Mouse (Mus musculus) heart, postnatal 0 days (tissue): Measurements from ENCODE around the gene Tob1. TPM values are rescaled to one million over a fixed set of nuclear protein-coding genes. Genes with fewer than 3 reads are reported as not detected.

Experiments used
- ATAC-seq: fragments of 200-750 bp; cut with Nextera tagmentation; 2 replicates; pipeline ENCODE4 v1.8.0; 2017; ENCODE audit warnings: low read depth, moderate number of reproducible peaks, moderate library complexity; ENCODE audit not compliant: insufficient read depth
- DNase-seq: peaks from one replicate; pipeline ENCODE4 v3.0.0-alpha.2; 2016; ENCODE audit warnings: low spot score
- H3K27ac ChIP-seq: fragments of 300-500 bp; sonication (generic); 2 replicates; pipeline ENCODE4 v1.5.1; 2014; ENCODE audit warnings: low read depth, mild to moderate bottlenecking
- H3K27me3 ChIP-seq: fragments of 300-500 bp; sonication (generic); 2 replicates; pipeline ENCODE4 v1.6.1; 2014; ENCODE audit warnings: low read length, mixed read lengths; ENCODE audit not compliant: control insufficient read depth, insufficient read depth
- H3K36me3 ChIP-seq: fragments of 300-500 bp; sonication (generic); replicated peaks from 2 replicates; pipeline ENCODE4 v1.6.1; 2014; ENCODE audit warnings: low read length, mixed read lengths; ENCODE audit not compliant: control insufficient read depth, insufficient read depth
- H3K4me1 ChIP-seq: fragments of 300-500 bp; sonication (generic); 2 replicates; pipeline ENCODE4 v1.6.1; 2014; ENCODE audit warnings: antibody characterized with exemption; ENCODE audit not compliant: control insufficient read depth, insufficient read depth
- H3K4me2 ChIP-seq: fragments of 300-500 bp; sonication (generic); 2 replicates; pipeline ENCODE4 v1.6.1; 2014; ENCODE audit warnings: low read depth, mild to moderate bottlenecking, low read length, moderate library complexity
- H3K4me3 ChIP-seq: fragments of 300-500 bp; sonication (generic); 2 replicates; pipeline ENCODE4 v1.5.1; 2014; ENCODE audit warnings: low read depth, low read length
- H3K9ac ChIP-seq: fragments of 300-500 bp; sonication (generic); replicated peaks from 2 replicates; pipeline ENCODE4 v1.6.1; 2014; ENCODE audit warnings: low read depth, low read length, mixed read lengths
- H3K9me3 ChIP-seq: fragments of 300-500 bp; sonication (generic); replicated peaks from 2 replicates; pipeline ENCODE4 v1.6.1; 2016; ENCODE audit warnings: low read length; ENCODE audit not compliant: control insufficient read depth
- CTCF ChIP-seq: IDR thresholded peaks from 2 replicates; pipeline ENCODE4 v1.5.1; 2016; ENCODE audit warnings: antibody characterized with exemption, control low read depth, low read depth
- EP300 ChIP-seq: IDR thresholded peaks from 2 replicates; pipeline ENCODE4 v1.6.1; 2016; ENCODE audit warnings: antibody characterized with exemption, low read depth
- WGBS: fragments of 180-500 bp; shearing (Covaris S2); extraction: QIAGEN DNeasy Blood & Tissue Kit; methylation state at CpG from one replicate; pipeline ENCODE4 v1.1.7; 2014; 5-methylcytosine and 5-hydroxymethylcytosine counted together
- polyA plus RNA-seq: library from polyadenylated mRNA; unstranded; fragments of >200 nt; fragmentation: Nextera tagmentation; extraction: Ambion mirVana; gene quantifications from 2 replicates; pipeline ENCODE4 v1.2.1, GENCODE M21; 2015
- total RNA-seq: library from RNA; depleted of rRNA; stranded (reverse); fragments of >200 nt; gene quantifications from 2 replicates; pipeline ENCODE4 v1.2.3, GENCODE M21; 2014; ENCODE audit warnings: low replicate concordance

Tob1 gene
- total and polyA plus RNA-seq, 2 experiments from 2014 or later: 42.6 to 72.5 TPM

- DNase-seq (peak; percentile 63), ATAC-seq (peak; percentile 14)
- Histone ChIP-seq H3K4me3 (peak overlapping the region; percentile 99), H3K9ac (peak overlapping the region; percentile 100), H3K9me3 (no peaks in the 10 kb centered on the region), H3K27me3 (no peaks in the 10 kb centered on the region), H3K36me3 (peaks cover 16% of the 10 kb centered on the region), H3K4me2 (peak overlapping the region; percentile 76), H3K27ac (peak overlapping the region; percentile 99), H3K4me1 (no peaks in the 10 kb centered on the region)
- 1% methylated on average over 32 of the region's 61 CpGs for WGBS
- TF ChIP-seq EP300 (peak; percentile 30; the same call in 1 of the 2 replicates), CTCF (no peak)
These were observed 616 bp downstream of the Tob1 start for GRCm38 (mm10) chr11:94211651-94212488.

- Histone ChIP-seq H3K4me1 (0 out of 2 replicates have a peak, but pooled peaks cover 2% of the 10 kb centered on the region), H3K4me2 (peak overlapping the region; percentile 76), H3K9ac (peak overlapping the region; percentile 100), H3K27ac (peak overlapping the region; percentile 99), H3K4me3 (peak overlapping the region; percentile 99), H3K9me3 (no peaks in the 10 kb centered on the region), H3K27me3 (no peaks in the 10 kb centered on the region), H3K36me3 (peaks cover 16% of the 10 kb centered on the region)
- 4% methylated on average over 7 of the region's 7 CpGs for WGBS
- TF ChIP-seq CTCF: no peak
- TF ChIP-seq EP300: no peak
- no peak for DNase-seq
- ATAC-seq: no peak
These were observed 1.2 kb downstream of the Tob1 start for GRCm38 (mm10) chr11:94212489-94212836.

- Histone ChIP-seq H3K36me3 (peaks cover 16% of the 10 kb centered on the region), H3K4me3 (peak overlapping the region; percentile 99), H3K4me1 (0 out of 2 replicates have a peak, but pooled peaks cover 3% of the 10 kb centered on the region), H3K9me3 (no peaks in the 10 kb centered on the region), H3K27ac (peak overlapping the region; percentile 99; the same call in 1 of the 2 replicates), H3K9ac (peak overlapping the region; percentile 100), H3K27me3 (no peaks in the 10 kb centered on the region), H3K4me2 (peak overlapping the region; percentile 76)
- 56% methylated on average over 4 of the region's 4 CpGs for WGBS
- DNase-seq: no peak
- TF ChIP-seq CTCF (no peak), EP300 (no peak)
- no peak for ATAC-seq
These were observed 1.7 kb downstream of the Tob1 start for GRCm38 (mm10) chr11:94212997-94213396.

- Histone ChIP-seq H3K4me2 (peak overlapping the region; percentile 76), H3K9ac (peak overlapping the region; percentile 100), H3K9me3 (no peaks in the 10 kb centered on the region), H3K27me3 (no peaks in the 10 kb centered on the region), H3K4me3 (peak overlapping the region; percentile 99), H3K36me3 (peaks cover 16% of the 10 kb centered on the region), H3K27ac (peak overlapping the region; percentile 39), H3K4me1 (0 out of 2 replicates have a peak, but pooled peaks cover 3% of the 10 kb centered on the region)
- DNase-seq: no peak
- no peak for ATAC-seq
- no peak for TF ChIP-seq EP300
- no peak for TF ChIP-seq CTCF
- 66% methylated on average over 29 of the region's 29 CpGs for WGBS
These were observed 2.7 kb downstream of the Tob1 start for GRCm38 (mm10) chr11:94213735-94214594.

- no peak overlapping the region for H3K4me3 ChIP-seq
- no peak overlapping the region for H3K4me2 ChIP-seq
- H3K36me3 ChIP-seq: peaks cover 16% of the 10 kb centered on the region
- TF ChIP-seq CTCF (no peak), EP300 (no peak)
- WGBS: 89% methylated on average over 3 of the region's 3 CpGs
- ATAC-seq (no peak), DNase-seq (no peak)
- H3K4me1 ChIP-seq: 0 out of 2 replicates have a peak, but pooled peaks cover 3% of the 10 kb centered on the region
- H3K9me3 ChIP-seq: no peaks in the 10 kb centered on the region
- H3K27ac ChIP-seq: 0 out of 2 replicates have a peak overlapping the region, but pooled peaks have one; percentile 11
- H3K27me3 ChIP-seq: no peaks in the 10 kb centered on the region
- H3K9ac ChIP-seq: no peak overlapping the region
These were observed 4.3 kb downstream of the Tob1 start for GRCm38 (mm10) chr11:94215581-94215980.
